Mouse (Mus musculus): ENCODE data around the gene Rptor. TPM values are rescaled to one million over a fixed set of nuclear protein-coding genes. Genes with fewer than 3 reads are reported as not detected.

The Rptor gene
- total RNA-seq, 2 experiments from 2014 or later = 62.3 to 66.1 TPM

DNA sequence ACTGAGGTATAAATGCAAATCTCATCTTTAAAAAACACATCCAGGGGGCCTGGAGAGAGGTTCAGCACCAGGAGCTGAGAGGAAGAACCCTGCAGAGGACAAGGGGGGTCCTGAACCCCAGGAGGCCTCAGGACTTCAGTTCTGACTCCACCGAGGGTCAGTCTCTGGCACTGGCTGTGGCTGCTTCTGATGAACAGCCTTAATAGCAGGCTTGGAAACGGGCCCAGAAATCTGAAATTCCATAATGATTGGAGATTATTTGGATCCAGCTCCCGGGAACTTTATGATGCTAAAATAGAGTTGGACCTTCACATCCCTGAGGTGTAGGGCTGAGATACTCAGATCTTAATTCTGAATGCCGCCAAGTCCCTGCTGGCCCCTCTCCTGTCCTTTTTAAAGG is 25.9 kb upstream of the Rptor start:
- Histone ChIP-seq H3K4me3 (no peak overlapping the region), H3K27ac (no peak overlapping the region)
- TF ChIP-seq CTCF (conservative IDR thresholded peaks at IDR 0.05) = no peak
- no peak for DNase-seq (ENCODE audit: low spot score in 2 of 2)

DNA sequence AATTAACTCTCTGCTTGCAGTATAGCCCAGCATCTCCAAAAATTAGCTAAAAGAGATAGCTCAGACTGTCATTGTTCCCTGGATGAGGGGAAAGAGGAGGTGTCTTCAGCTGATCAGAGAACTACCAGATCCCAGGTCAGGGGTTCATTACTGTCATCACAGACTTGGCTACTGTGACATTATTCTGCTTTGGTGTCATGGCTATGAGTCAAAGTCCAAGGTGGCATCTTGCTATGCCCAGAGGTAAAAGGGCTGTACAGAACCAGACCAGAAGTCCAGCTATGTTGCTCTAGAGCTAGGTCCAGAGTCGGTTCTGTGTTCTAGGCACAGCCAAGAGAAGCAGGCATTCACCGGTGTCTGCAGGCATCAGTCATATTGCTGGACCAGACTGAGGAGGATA is 25.0 kb upstream of the Rptor start:
- no peak overlapping the region for H3K4me3 ChIP-seq
- TF ChIP-seq CTCF (conservative IDR thresholded peaks at IDR 0.05) = no peak
- no peak for DNase-seq (ENCODE audit: low spot score in 2 of 2)
- no peak overlapping the region for H3K27ac ChIP-seq

DNA sequence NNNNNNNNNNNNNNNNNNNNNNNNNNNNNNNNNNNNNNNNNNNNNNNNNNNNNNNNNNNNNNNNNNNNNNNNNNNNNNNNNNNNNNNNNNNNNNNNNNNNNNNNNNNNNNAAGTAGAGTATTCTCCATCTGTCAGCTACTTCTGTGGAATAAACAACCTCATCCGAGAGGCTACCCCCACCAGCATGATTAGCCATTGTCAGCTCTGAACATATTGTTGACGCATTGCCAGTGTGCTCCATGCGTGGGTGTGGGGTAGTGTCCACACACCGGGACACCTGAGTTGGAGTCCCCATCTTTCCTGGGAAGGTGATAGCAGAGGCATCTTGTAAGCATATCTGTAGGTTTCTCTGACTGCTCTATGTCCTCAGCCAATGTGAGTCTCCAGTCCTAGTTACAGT is 16.2 kb upstream of the Rptor start:
- Histone ChIP-seq H3K27ac (no peak overlapping the region), H3K4me3 (no peak overlapping the region)
- no peak for TF ChIP-seq CTCF (conservative IDR thresholded peaks at IDR 0.05)
- no peak for DNase-seq (ENCODE audit: low spot score in 2 of 2)

GRCm38 (mm10) chr11:119587112-119587511 is 15.6 kb upstream of the Rptor start:
- Histone ChIP-seq H3K4me3 (no peak overlapping the region), H3K27ac (no peak overlapping the region)
- no peak for DNase-seq (ENCODE audit: low spot score in 2 of 2)
- no peak for TF ChIP-seq CTCF (conservative IDR thresholded peaks at IDR 0.05)

DNA sequence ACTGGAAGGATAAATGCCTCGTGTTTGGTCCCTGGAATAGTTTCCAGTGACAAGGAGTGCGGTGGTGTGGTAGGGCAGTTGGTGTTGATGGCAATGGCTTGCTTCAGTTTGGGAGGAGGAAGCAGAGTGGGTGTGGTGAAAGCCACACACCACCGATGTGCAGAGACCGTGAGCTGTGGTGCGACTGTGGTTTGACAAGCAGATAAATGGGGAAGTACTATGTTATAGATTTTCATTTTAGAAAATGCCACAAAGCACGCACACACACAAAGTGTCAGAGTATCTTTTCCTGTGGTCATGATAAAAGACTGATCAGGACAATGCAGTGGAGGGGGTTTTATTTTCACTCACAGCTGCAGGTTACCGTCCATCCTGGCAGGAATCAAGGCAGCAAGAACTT is 13.5 kb upstream of the Rptor start:
- H3K27ac ChIP-seq = no peak overlapping the region
- no peak overlapping the region for H3K4me3 ChIP-seq
- no peak for DNase-seq (ENCODE audit: low spot score in 2 of 2)
- no peak for TF ChIP-seq CTCF (conservative IDR thresholded peaks at IDR 0.05)

GRCm38 (mm10) chr11:119593966-119594365 is 8.7 kb upstream of the Rptor start:
- no peak for TF ChIP-seq CTCF (conservative IDR thresholded peaks at IDR 0.05)
- Histone ChIP-seq H3K27ac (no peak overlapping the region), H3K4me3 (no peak overlapping the region)
- no peak for DNase-seq (ENCODE audit: low spot score in 2 of 2)

DNA sequence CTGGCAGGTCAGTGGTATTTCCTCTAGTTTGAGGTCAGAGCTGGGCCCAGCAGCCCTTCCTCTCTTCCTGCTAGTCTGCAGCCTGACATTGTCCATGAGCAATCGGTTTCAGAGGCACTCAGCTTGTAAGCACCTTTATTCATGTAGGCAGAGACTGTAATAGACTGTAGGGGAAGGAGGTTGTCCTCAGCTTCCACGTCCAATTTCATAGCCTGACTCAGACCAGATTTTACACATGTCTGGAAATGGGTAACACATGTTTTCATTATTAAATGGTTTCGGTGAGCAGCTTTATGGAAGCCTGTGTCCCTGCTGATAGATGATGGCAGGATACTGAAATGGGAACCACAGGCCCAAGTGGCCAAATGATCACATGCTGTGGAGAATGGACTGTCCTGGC is 3.8 kb upstream of the Rptor start:
- DNase-seq (ENCODE audit: low spot score in 2 of 2) = no peak
- no peak overlapping the region for H3K27ac ChIP-seq
- no peak for TF ChIP-seq CTCF (conservative IDR thresholded peaks at IDR 0.05)
- H3K4me3 ChIP-seq = no peak overlapping the region

- Histone ChIP-seq H3K4me3 (no peak overlapping the region), H3K27ac (no peak overlapping the region)
- TF ChIP-seq CTCF (conservative IDR thresholded peaks at IDR 0.05) = peak; percentile 38; the same call in 1 of the 2 replicates
- no peak for DNase-seq (ENCODE audit: low spot score in 2 of 2)
These were observed 2.4 kb upstream of the Rptor start for GRCm38 (mm10) chr11:119600286-119600685.

DNA sequence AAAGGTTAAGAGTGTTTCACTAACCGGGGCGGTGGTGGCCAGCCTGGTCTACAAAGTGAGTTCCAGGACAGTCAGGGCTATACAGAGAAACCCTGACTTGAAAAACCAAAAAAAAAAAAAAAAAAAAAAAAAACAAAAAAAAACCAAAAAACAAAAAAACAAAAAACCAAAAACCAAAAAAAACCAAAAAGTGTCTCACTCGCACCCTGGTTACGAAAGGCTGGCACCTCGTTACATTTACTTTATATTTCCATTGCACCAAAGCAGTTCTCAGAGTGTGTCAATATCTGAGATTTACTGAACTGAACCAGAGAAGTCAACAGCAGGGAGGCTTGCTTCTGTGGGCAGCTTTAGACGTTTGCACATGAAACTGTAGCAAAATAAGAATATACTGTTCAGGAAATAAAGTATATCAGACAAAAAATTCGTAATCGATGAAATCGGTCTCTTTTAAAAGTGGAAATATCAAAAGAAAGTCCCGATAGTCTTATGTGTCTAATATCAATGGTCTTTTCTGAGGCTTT is 466 bp upstream of the Rptor start:
- no peak for DNase-seq (ENCODE audit: low spot score in 2 of 2)
- no peak for TF ChIP-seq CTCF (conservative IDR thresholded peaks at IDR 0.05)
- peak overlapping the region; percentile 90 for H3K4me3 ChIP-seq
- H3K27ac ChIP-seq = peak overlapping the region; percentile 96

DNA sequence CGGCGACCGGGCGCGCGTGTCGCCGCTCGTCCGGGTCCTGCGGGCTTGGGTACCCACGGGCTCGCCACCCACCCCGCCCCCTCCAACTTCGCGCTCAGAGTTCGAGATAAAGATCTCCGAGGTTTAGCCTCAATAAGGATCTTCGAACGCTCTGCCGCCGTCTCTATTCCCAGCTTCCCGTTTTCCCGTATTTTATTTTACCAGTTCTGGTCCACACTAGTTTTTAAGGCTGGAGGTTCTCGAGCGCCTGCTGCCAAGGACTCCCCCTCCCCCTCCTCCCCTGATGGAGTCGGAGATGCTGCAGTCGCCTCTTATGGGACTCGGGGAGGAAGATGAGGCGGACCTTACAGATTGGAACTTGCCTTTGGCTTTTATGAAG is 811 bp downstream of the Rptor start:
- peak overlapping the region; percentile 96 for H3K27ac ChIP-seq
- DNase-seq (ENCODE audit: low spot score in 2 of 2) = no peak

DNA sequence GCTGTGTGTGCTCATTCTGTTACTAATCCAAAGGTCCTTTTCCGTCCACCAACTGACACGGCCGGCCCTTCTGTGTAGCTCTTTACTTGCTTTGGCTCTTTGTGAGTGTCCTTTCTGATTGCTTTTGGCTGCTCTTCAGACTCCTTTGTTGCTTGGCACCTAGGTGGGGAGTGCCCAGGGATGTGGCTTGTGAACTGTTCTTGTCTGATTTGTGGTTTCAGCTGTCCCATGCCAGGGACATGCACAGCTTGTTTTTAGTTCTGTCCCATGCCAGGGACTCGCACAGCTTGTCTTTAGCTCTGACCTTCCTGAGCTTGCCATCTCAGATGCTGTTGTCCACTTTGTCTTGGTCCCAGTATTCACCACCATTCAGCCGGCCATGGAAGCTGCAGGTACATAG is 4.8 kb downstream of the Rptor start:
- Histone ChIP-seq H3K27ac (no peak overlapping the region), H3K4me3 (no peak overlapping the region)
- no peak for TF ChIP-seq CTCF (conservative IDR thresholded peaks at IDR 0.05)
- DNase-seq (ENCODE audit: low spot score in 2 of 2) = no peak

More for the DNA sequence above, 811 bp downstream of the Rptor start:
- TF ChIP-seq CTCF (conservative IDR thresholded peaks at IDR 0.05) = no peak
- H3K4me3 ChIP-seq = peak overlapping the region; percentile 90

DNA sequence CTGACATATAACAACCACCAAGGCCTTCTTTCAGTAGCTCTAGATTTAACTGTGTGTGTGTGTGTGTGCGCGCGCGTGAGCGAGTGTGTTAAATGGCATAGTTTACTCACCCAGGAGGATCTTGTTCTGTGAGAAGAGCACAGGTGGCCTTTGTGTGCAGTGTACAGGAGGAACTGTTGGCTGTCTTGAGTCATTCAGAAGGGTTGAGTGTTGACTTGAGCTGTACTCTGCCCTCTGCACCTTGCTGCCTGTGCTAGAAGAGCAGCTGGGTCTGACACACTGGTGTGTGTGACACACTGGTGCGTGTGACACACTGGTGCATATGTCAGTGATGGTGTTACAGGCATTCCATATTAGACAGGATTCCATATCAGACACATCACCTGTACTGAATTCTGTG is 8.8 kb downstream of the Rptor start:
- Histone ChIP-seq H3K4me3 (no peak overlapping the region), H3K27ac (no peak overlapping the region)
- no peak for DNase-seq (ENCODE audit: low spot score in 2 of 2)
- no peak for TF ChIP-seq CTCF (conservative IDR thresholded peaks at IDR 0.05)

DNA sequence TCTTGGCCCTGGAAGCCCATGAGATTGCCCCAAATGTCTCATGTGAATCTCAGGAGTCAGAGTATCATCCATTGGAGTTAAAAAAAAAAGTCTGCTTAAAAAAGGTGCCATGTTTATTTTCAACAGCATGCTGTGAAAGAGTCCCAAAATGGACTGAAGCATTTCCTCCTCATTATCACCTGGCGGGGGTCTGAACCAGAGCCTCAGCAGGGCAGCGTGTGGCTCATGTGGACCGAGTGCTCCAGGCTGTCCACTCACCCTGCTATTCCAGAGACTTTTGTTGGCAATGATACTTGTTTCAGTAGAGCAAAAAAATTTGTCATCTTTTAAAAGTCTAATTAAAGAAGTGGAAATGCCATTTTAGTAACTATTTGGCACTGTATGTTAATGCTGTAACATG is 9.5 kb downstream of the Rptor start:
- Histone ChIP-seq H3K27ac (no peak overlapping the region), H3K4me3 (no peak overlapping the region)
- no peak for TF ChIP-seq CTCF (conservative IDR thresholded peaks at IDR 0.05)
- DNase-seq (ENCODE audit: low spot score in 2 of 2) = no peak

GRCm38 (mm10) chr11:119615087-119615486 is 12.4 kb downstream of the Rptor start:
- DNase-seq (ENCODE audit: low spot score in 2 of 2) = no peak
- H3K27ac ChIP-seq = no peak overlapping the region
- no peak overlapping the region for H3K4me3 ChIP-seq
- no peak for TF ChIP-seq CTCF (conservative IDR thresholded peaks at IDR 0.05)

GRCm38 (mm10) chr11:119618763-119619162 is 16.1 kb downstream of the Rptor start:
- no peak overlapping the region for H3K4me3 ChIP-seq
- TF ChIP-seq CTCF (conservative IDR thresholded peaks at IDR 0.05) = peak; percentile 82
- peak; percentile 36 to 69 for DNase-seq (ENCODE audit: low spot score in 2 of 2)
- no peak overlapping the region for H3K27ac ChIP-seq

Measured in layer of hippocampus, adult 2 months (tissue).